Mouse (Mus musculus): ENCODE measurements around the gene Fam19a3. TPM values are rescaled to one million over a fixed set of nuclear protein-coding genes. Genes with fewer than 3 reads are reported as not detected.
"Not testable (repeated sequence)": the region's sequence is repeated elsewhere in the genome, so short reads cannot be mapped to it uniquely, and the experiment has no call there.

Fam19a3 gene
- polyA plus RNA-seq (2017; shearing (Covaris generic)): 1 to 10 TPM in 1 of 2 experiments, under 1 TPM in 1; 0.67 to 1.2 TPM

GRCm38 (mm10) chr3:104781471-104781903 lies at the start of gene Fam19a3:
Fam19a3 (minus strand) TSS chr3:104781840.
- peak; percentile 40 for ATAC-seq

DNA sequence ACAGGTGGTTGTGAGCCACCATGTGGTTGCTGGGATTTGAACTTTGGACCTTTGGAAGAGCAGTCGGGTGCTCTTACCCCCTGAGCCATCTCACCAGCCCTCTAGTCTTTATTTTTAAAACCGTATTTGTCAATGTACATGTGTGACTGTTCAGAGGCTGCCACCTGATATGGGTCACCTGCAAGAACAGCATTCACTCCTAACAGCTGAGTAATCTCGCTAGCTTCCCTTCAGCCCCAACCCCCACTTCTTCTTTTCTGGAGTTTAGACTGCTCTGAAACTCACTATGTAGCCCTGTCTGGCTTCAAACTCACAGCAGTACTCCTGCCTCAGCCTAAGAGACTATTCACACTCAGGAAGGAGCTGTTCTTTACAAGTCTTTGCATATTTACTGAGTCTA lies 40.8 kb upstream of the Fam19a3 start:
- no peak for ATAC-seq

DNA sequence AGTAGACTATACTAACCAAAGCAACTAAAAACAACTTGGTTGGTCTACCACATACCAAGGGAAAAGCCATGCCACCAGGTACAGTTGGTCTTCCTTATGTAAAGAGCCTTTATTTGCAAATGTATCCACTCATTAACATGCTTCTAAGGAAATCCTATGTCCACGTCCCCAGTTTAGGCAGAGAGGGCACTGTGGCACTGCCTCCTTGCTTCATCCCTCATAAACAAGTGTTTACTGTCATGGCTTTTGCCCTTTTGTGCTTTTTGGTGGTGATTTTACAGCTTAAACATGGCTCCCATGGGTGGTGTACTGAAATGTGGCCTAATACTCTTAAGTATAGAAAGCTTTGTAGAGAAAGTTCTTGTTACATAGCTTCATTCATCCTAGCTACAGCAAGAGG lies 38.8 kb upstream of the Fam19a3 start:
- no peak for ATAC-seq

DNA sequence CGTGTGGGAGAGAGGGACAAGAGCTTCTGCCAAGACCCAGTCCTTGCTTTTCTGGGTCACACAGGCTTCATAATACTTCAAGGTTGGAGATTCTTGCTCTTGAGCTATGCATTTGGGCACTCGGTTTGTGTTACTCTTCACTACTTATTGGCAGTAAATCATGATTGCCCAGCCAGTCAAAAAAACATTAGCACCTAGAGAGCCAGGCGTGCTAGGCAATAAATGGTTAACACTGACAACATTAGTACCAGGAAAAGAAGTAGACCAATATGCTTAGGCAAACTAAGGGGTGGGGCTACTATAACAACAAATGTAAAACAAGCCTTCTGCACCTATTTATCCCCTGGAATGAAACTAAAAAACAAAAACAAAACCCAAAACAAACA lies 37.1 kb upstream of the Fam19a3 start:
- ATAC-seq: peak; percentile 8

DNA sequence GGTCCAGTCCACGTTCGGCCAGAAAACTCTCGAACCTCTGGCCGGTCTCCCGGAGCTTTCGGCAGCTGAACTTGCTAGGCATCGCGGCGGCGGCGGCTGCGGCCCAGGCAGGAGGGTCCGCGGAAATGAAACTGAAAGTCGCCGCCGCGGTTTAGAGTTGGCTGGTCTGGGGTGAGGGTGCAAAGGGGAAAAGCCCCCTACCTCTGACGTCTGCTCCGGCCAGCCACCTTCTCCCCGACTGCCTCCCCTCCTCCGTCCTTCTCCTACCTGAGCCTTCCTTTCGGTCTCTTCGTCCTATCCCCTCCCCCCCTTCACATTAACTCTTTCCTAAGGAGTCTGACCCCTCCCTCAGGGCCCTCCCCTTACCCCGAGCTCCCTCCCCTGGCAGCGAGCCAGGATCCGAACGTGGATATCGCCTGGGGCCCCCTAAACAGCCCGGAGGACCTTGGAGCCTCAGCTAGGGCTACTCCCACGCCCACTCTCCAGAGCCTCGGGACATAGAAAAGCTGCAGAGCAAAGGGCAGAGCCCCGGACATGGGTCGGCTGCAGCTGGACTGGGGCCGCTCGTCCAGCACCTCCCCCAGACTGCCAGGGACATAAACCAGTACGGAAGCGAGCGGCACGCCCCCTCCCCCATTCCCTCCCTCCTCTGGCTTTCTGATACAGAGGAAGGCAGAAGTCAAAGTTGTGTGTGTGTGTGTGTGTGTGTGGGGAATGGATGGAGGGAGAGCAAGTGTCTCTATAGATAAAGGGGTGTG lies 36.5 kb upstream of the Fam19a3 start, which contains the start of gene Mov10:
Gene Mov10, minus strand, starts transcription at position 573 of the 758 bp plus-strand sequence.
- ATAC-seq: peak; percentile 68

- peak; percentile 23 for ATAC-seq
Observed at GRCm38 (mm10) chr3:104817481-104817990, 35.9 kb upstream of the Fam19a3 start.

DNA sequence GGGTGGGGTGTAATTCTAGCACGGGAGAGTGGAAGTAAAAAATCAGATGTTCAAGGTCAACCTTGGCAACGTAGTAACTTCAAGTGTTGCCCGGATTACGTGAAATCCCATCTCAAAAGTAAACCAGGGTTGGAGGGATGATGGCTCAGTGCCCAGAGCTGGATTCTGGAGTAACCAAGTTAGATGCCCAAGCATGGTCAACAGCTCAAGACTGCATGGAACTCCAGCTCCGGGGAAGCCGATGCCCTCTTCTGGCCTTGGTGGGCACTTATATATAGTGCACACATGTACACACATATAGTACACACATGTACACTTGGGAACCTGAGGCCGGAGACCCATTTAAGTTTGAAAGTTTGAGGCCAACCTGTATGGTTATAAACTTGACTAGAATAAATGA lies 34.5 kb upstream of the Fam19a3 start:
- ATAC-seq: no peak

GRCm38 (mm10) chr3:104815346-104815745 lies 33.7 kb upstream of the Fam19a3 start:
- ATAC-seq: no peak

GRCm38 (mm10) chr3:104814746-104815145 lies 33.1 kb upstream of the Fam19a3 start:
- no peak for ATAC-seq

GRCm38 (mm10) chr3:104813227-104813626 lies 31.6 kb upstream of the Fam19a3 start:
- not testable (repeated sequence) for ATAC-seq

- ATAC-seq: no peak
Observed at GRCm38 (mm10) chr3:104812254-104812653, 30.6 kb upstream of the Fam19a3 start.

- no peak for ATAC-seq
Observed at GRCm38 (mm10) chr3:104811752-104812151, 30.1 kb upstream of the Fam19a3 start.

DNA sequence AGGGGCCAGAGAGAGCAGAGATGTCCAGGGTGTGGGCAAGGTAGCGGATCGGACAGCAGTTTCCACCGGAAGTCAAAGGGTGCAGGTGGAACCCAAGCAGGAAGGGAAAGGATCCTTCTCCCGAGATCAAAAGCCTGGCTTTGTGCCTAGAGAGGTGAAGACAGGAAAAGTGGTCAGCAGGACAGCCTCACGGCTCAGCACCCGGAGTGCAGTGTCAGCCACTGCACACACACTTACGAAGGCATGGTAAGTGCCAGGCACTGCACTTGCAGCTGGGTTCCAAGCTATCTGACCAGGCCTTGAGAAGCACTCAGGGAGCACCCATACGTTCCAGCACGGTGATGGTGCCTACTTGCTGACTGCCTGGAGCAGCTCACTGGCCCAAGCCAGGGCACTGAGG lies 23.9 kb upstream of the Fam19a3 start:
- no peak for ATAC-seq

DNA sequence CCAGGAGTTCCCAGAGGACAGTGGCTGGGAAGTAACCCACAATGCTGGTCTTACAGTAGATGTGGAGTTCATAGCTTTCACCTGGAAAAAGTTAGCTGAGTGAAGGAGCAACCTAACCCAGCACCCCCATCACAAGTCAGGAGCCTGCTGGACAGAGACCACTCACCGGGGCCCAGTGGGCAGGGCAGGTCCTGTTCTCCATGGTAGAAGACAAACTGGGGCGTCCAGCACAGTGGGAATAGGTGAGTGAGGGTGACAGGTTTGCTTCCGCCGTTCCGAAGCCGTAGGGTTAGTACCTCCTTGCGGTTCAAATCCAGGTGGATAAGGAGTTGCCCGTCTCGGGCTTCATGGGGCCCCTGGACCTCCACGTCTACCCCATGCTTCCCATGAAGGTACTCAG lies 22.7 kb upstream of the Fam19a3 start:
- no peak for ATAC-seq

DNA sequence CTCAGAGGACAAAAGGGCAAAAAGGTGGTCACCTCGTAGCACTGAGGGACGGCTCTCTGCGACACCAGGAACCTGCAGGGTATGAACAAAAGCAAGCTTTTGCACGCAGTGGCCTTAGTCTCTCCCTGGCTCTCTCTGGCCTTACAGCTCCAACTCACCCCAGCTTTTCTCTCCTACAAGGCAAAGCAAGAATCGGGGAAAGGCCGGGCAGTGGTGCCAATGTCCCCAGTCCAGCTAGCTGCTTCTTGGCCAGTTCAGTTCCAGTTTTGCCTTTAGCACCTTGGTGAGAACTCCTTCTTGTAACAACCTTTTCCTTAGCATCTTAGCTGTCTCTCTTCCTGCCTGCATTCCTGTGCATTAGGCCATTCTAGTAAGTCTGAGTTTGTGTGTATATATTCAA lies 19.8 kb upstream of the Fam19a3 start:
- ATAC-seq: no peak

- ATAC-seq: no peak
Observed at GRCm38 (mm10) chr3:104800681-104801080, 19.0 kb upstream of the Fam19a3 start.

- peak; percentile 80 for ATAC-seq
Observed at GRCm38 (mm10) chr3:104796430-104797082, 14.9 kb upstream of the Fam19a3 start.

- no peak for ATAC-seq
Observed at GRCm38 (mm10) chr3:104795661-104796340, 14.2 kb upstream of the Fam19a3 start.

- ATAC-seq: no peak
Observed at GRCm38 (mm10) chr3:104794953-104795470, 13.4 kb upstream of the Fam19a3 start.

DNA sequence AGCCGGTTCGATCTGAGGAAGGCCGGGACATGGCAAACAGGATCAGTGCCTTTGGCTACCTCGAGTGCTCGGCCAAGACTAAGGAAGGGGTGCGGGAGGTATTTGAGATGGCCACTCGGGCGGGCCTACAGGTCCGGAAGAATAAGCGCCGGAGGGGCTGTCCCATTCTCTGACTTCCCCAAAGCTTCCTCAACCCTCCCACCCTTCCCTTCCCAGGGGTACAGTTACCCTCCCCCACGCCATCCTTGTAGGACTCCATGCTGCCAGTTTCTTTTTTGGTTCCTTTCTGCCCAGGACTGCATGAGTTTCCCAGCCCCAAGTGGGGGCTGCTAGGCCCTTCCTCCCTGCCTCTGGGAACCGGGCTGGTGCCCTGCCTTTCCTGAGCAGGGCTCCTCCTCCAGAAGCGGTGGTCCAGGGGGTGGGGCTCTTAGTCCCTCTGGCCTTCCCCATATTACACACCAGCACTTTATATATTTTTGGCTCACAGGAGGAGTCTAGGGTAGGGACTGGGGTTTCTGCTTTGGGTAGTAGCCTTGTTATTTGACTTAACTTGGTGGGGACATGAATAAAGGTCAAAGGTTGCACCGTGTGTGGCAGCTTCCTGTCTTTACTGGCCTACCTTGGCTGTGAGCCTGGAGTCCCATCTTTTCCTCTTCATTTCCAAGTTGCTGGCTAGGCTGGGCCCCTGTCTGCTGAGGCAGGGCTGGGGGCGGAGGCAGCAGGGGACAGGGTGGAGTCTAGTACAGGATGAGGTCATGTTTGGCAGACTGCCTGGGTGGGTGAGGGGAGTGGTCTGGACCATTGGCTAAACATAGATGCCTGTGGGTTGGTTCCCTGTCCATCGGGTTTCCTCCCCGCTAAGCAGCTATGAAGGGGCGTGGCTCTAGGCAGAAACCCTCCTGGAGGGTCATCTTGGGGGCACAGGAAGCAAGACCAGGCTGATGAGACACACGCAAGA lies 12.5 kb upstream of the Fam19a3 start:
- ATAC-seq: peak; percentile 40

DNA sequence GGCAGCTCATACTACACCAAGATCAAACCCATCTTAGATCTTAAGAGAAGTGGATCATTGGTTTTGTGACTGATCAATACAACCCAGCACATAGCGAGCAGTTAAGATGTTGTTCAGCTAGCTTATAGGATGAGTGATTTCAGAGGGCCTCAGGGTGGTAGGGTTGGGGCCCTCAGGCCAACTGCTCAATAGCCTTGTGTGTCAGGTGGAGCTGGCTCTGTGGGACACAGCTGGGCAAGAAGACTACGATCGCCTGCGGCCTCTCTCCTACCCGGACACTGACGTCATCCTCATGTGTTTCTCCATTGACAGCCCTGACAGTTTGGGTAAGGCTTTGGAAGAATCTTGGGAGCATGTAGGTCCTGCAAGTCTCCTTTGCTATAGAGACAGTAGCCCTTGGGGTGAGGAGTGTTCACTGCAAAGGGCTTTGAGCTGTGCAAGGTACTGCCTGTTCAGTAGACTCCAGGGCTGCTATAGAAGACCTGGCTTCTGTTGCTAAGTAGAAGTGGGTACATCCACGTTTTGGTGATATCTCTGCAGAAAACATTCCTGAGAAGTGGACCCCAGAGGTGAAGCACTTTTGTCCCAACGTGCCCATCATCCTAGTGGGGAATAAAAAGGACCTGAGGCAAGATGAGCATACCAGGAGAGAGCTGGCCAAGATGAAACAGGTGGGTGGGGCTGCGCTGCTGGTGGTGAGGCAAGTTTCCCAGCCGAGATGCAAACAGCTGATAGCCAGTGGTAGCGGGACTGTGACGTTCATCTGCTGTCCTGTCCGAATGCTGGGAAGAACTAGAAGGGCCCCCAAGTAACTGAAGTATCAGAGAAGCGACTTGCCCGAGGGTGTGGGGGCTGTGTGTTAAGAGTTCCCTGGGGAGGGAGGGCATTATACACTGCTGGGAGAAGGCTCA lies 11.0 kb upstream of the Fam19a3 start:
- ATAC-seq: no peak

All from CD4-positive, CD25-positive, alpha-beta regulatory T cell, adult 4 months (primary cell).